Mouse (Mus musculus) cerebellum, adult 11 months (tissue): ENCODE results near the gene Tmed10.

Source experiments
- DNase-seq: peaks from one replicate; pipeline ENCODE4 v3.0.0; 2022

The Tmed10 gene

DNA sequence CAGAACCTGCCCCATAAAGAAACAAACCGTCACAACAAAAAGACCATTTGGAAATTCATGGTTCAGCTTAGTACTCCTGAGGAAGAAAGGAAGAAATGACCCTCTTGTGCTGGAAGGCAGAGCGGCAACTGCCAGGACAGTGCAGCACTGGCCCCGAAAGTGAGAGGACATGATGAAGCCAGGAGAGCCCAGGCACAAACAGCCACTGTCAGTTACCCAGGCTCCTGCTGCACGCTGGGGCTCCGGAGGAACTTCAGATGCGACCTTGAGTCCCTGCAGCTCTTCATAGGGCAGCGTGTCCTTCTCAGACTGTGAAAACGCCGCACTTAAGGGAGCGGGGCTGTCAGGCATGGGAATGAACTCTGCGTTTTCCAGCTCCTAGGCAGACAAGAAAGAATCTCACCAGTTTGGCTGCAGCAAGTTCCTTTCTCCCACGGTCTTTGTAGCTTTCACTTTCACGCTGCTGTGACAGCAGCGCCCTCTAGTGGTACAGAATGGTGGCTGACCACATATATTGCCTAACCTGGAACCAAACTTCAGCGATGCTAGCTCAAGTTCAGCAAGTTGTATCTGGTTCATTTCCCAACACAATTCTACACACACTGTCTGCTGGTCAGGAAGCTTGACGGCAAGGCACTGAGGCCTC, 69.3 kb downstream of the Tmed10 start:
- peak; percentile 76 for DNase-seq

DNA sequence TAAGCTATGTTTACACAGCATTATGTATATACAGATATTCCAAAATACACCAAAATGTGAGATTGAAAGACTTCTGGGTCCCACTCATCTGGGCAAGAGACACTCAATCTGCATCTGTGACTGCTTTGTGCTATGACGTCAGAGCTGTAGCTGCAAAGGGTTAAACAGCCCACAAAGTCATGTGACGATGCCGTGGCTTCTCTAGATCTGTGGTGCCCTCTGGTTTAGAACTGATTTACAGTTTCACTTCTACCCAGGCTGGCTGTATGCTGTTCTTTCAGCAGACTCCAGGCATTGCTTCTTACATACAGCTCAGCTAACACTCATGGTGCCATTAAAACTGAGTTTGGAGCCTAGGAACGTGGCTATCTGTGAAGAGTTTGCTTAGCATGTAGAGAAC, 69.9 kb downstream of the Tmed10 start:
- no peak for DNase-seq

DNA sequence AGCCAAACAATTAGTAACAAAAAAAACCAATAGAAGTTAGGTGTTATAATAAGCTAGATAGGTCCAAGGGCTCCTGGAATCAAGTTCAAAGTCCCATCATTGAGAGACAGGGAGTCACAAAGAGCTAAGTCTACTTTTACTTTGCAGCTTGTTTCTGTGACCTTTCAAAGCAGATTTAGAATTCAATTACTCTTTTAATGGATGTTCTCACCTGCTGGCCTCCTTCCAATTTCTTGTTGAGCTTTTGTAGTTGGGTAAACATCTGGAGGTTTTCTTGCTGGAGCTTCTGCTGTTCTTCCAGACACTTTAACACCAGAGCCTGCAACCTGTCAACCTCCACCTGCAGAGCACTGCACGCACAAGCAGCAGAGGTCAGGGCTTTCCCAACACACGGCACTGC, 71.4 kb downstream of the Tmed10 start:
- no peak for DNase-seq

- DNase-seq = no peak
These were observed 75.8 kb downstream of the Tmed10 start for GRCm38 (mm10) chr12:85298835-85299180.

DNA sequence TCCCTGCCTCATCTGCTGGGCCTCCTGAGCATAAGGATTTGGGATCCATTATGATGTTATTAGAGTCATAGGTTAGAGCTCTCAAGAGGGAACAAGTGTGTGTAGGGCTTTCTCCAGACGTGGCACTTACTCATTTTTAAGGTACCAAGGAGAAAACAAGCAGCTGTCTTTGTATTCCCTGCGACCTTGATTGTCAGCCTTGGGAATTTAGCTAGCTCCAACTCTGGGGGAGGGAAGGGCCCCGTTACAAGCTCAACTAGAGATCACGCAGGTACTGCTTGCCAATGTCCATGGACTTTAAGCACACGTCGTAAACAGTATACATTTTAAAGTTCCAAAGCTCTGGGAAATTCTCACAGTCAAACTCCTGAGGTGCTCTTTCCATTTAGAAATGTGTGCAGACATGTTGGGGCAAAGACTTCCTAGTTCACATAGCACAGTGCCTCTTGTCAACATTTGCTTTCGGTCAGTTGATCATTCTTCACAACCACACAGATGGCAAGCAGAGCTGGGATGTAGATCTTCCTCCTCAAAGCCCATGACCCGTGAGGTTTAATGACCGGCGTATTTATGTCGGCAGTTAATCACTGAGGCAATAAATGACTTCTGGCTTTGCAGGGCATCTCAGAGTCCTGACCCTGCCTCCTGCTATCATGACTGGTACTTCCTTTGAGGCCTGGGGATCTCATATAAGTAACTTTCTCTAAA, 76.4 kb downstream of the Tmed10 start:
- DNase-seq = no peak

- no peak for DNase-seq
These were observed 77.2 kb downstream of the Tmed10 start for GRCm38 (mm10) chr12:85297345-85297997.

GRCm38 (mm10) chr12:85296915-85297314, 77.7 kb downstream of the Tmed10 start:
- DNase-seq = no peak

GRCm38 (mm10) chr12:85295506-85295905, 79.1 kb downstream of the Tmed10 start:
- no peak for DNase-seq

- DNase-seq = no peak
These were observed 81.7 kb downstream of the Tmed10 start for GRCm38 (mm10) chr12:85292906-85293305.

DNA sequence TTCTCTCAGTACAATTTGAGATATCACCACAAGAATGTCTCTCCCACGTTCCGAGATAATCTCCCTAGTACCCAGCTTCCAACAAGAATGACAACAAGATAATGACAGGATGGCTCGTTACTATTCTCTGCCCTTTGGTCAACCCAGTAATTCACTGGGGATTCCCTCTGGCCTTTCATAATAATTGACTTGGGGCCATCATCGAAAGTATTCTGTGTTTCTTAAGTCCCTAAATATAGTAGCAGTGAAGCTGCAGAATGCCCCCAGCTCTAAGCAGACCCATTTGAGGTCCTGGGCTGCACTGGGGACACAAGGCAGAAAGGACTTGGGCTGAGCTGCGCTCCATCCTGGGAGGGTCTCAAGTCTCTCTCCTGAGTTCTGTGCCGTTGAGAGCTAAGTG, 82.4 kb downstream of the Tmed10 start:
- DNase-seq = no peak

DNA sequence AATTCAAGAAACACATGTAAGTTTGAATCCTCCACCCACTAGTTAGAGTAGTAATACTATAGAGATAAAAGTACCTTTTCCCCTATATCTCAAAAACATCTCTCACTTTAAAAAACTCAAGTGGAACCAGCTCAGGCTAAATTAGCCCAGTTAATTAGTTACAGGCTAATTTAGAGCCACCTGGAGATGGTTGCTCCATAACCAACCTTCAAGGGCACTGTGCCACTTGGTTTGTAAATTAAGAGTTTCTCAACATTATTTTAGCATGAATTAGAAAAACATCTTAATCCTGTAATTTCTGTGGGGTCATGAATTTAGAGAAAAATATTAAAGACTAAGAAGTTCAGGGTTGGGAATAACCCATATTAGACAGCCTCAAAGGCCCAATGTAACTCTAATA, 83.1 kb downstream of the Tmed10 start:
- no peak for DNase-seq

- no peak for DNase-seq
These were observed 84.0 kb downstream of the Tmed10 start for GRCm38 (mm10) chr12:85290633-85291032.
